In genomic region chr16:5829071-5829470, GRCm38 (mm10) we compare ENCODE assay signal across 26 mouse cellular contexts. TPM values are rescaled to one million over a fixed set of nuclear protein-coding genes. Genes with fewer than 3 reads are reported as not detected.
DNase-seq lines count a peak whose midpoint lies in the region; ATAC-seq and TF ChIP-seq lines count a peak whose summit lies in the region.
"Had no signal": no experiment of that assay in that cellular context is flagged by ENCODE, and none has a peak within 500 bp of the region (broad histone marks: within the 10 kb centered on the region; RNA-seq: fewer than 3 reads in every experiment).

No protein-coding gene starts in this region.

- no peaks in the 10 kb centered on the region for H3K9me3 ChIP-seq in hindbrain, postnatal 0 days (ENCODE audit: low read length)
- H3K9me3 ChIP-seq in hindbrain, embryonic 11.5 days (ENCODE audit: control insufficient read depth, low read length) = no peaks in the 10 kb centered on the region
- H3K9me3 ChIP-seq: embryonic facial prominence, embryonic 12.5 days; kidney, embryonic 15.5 days; lung, embryonic 15.5 days; midbrain, embryonic 12.5 days had no signal

- H3K27ac ChIP-seq in hindbrain, postnatal 0 days = no peak overlapping the region
- no peak overlapping the region for H3K27ac ChIP-seq in hindbrain, embryonic 11.5 days (ENCODE audit: low read depth, low read length)
- H3K27ac ChIP-seq: embryonic facial prominence, embryonic 12.5 days; kidney, embryonic 15.5 days; limb, embryonic 13.5 days; lung, embryonic 15.5 days; midbrain, embryonic 12.5 days had no signal

- DNase-seq in cerebellum, postnatal 10 days = peak; percentile 89 to 94
- no peak for DNase-seq in cerebellum, adult 9-11 months
- peak; percentile 80 for DNase-seq in heart, adult 11 months
- DNase-seq in heart, adult 18-20 months = no peak
- DNase-seq in hindbrain, postnatal 0 days (ENCODE audit: low spot score) = peak; percentile 74
- no peak for DNase-seq in hindbrain, embryonic 11.5 days (ENCODE audit: low spot score)
- DNase-seq in brain, adult 2 months (ENCODE audit: low read depth, low spot score) = peak; percentile 15
- DNase-seq: adrenal gland, adult 2 months; cerebellum, adult 11-12 months; embryo, embryonic 11 days; gastrocnemius, postnatal 10 days; heart, postnatal 4 days; kidney, adult 18-20 months; kidney, postnatal 25 days; right cerebral cortex, adult 18-20 months; spleen, adult 18-20 months; thymus, postnatal 14 days had no signal

- H3K4me3 ChIP-seq in hindbrain, postnatal 0 days (ENCODE audit: low read length) = no peak overlapping the region
- no peak overlapping the region for H3K4me3 ChIP-seq in hindbrain, embryonic 11.5 days (ENCODE audit: low read depth, low read length)
- H3K4me3 ChIP-seq: embryonic facial prominence, embryonic 12.5 days; kidney, embryonic 15.5 days; limb, embryonic 13.5 days; lung, embryonic 15.5 days; midbrain, embryonic 12.5 days had no signal

- no peak for ATAC-seq in hindbrain, postnatal 0 days
- ATAC-seq in hindbrain, embryonic 11.5 days (ENCODE audit: low FRiP score) = no peak
- ATAC-seq: activated CD4-positive, CD25-positive, alpha-beta regulatory T cell, adult 4 months had no signal

- no peaks in the 10 kb centered on the region for H3K36me3 ChIP-seq in hindbrain, postnatal 0 days (ENCODE audit: insufficient read depth, low read length)
- no peaks in the 10 kb centered on the region for H3K36me3 ChIP-seq in hindbrain, embryonic 11.5 days (ENCODE audit: control insufficient read depth, insufficient read depth, low read length)
- H3K36me3 ChIP-seq: embryonic facial prominence, embryonic 12.5 days; kidney, embryonic 15.5 days; limb, embryonic 13.5 days; lung, embryonic 15.5 days; midbrain, embryonic 12.5 days had no signal

- no peaks in the 10 kb centered on the region for H3K27me3 ChIP-seq in hindbrain, postnatal 0 days (ENCODE audit: insufficient read depth, low read length)
- no peaks in the 10 kb centered on the region for H3K27me3 ChIP-seq in hindbrain, embryonic 11.5 days (ENCODE audit: control insufficient read depth, insufficient read depth, low read length)
- H3K27me3 ChIP-seq: embryonic facial prominence, embryonic 12.5 days; kidney, embryonic 15.5 days; limb, embryonic 13.5 days; lung, embryonic 15.5 days; midbrain, embryonic 12.5 days had no signal

- H3K9ac ChIP-seq in hindbrain, postnatal 0 days (replicated peaks; ENCODE audit: low read length) = no peak overlapping the region
- H3K9ac ChIP-seq in hindbrain, embryonic 11.5 days (ENCODE audit: low read depth, low read length) = no peak overlapping the region
- H3K9ac ChIP-seq: embryonic facial prominence, embryonic 12.5 days; kidney, embryonic 15.5 days; limb, embryonic 13.5 days; lung, embryonic 15.5 days; midbrain, embryonic 12.5 days had no signal

- no peak for TF ChIP-seq CTCF in hindbrain, postnatal 0 days (IDR thresholded peaks at IDR 0.05; ENCODE audit: low read depth)

- no peaks in the 10 kb centered on the region for H3K4me1 ChIP-seq in hindbrain, postnatal 0 days (ENCODE audit: insufficient read depth, low read length)
- H3K4me1 ChIP-seq in hindbrain, embryonic 11.5 days (replicated peaks; ENCODE audit: control insufficient read depth, insufficient read depth, low read length) = no peaks in the 10 kb centered on the region
- H3K4me1 ChIP-seq: embryonic facial prominence, embryonic 12.5 days; kidney, embryonic 15.5 days; limb, embryonic 13.5 days; lung, embryonic 15.5 days; midbrain, embryonic 12.5 days had no signal

- 50% methylated on average over 9 of the region's 9 CpGs for WGBS in hindbrain, postnatal 0 days
- WGBS in hindbrain, embryonic 11.5 days = 76% methylated on average over 9 of the region's 9 CpGs

- H3K4me2 ChIP-seq in hindbrain, postnatal 0 days (ENCODE audit: low read depth, low read length) = no peak overlapping the region
- H3K4me2 ChIP-seq in hindbrain, embryonic 11.5 days (replicated peaks; ENCODE audit: low read depth, low read length) = no peak overlapping the region
- H3K4me2 ChIP-seq: embryonic facial prominence, embryonic 12.5 days; heart, embryonic 11.5 days; kidney, embryonic 15.5 days; limb, embryonic 13.5 days; liver, embryonic 11.5 days; lung, embryonic 15.5 days; midbrain, embryonic 12.5 days had no signal

RNA-seq across cellular contexts. Expression of gene Rbfox1, which starts 56.1 kb away (rescaled TPM):
- total RNA-seq in heart, adult 18-20 months (2021) = 10 to 100 TPM; 56.9 to 65.4 TPM
- 142 and 158 TPM in 2 replicates for total RNA-seq in hindbrain, postnatal 0 days (2014; rRNA removed)
- 179 and 204 TPM in 2 replicates for polyA plus RNA-seq in hindbrain, postnatal 0 days (2015; fragmentation: Nextera tagmentation; extraction: Ambion mirVana)
- 20.3 and 20.7 TPM in 2 replicates for polyA plus RNA-seq in hindbrain, embryonic 11.5 days (2014; fragmentation: Nextera tagmentation; extraction: Ambion mirVana)
- total RNA-seq: CH12.LX had no signal
- polyA plus RNA-seq: activated CD4-positive, CD25-positive, alpha-beta regulatory T cell, adult 4 months had no signal

Comparison
In these comparisons a context has a peak if more than half of its experiments do, and no peak if none do; other contexts are left out.
1. DNase-seq: peak in cerebellum, postnatal 10 days (2 of 2), heart, adult 11 months (single experiment), hindbrain, postnatal 0 days (single experiment) and brain, adult 2 months (single experiment); none in cerebellum, adult 9-11 months (single experiment), heart, adult 18-20 months (0 of 2) and hindbrain, embryonic 11.5 days (single experiment).